Mouse (Mus musculus) hindbrain, embryonic 11.5 days (tissue): ENCODE data around the gene Fbxl5. TPM values are rescaled to one million over a fixed set of nuclear protein-coding genes. Genes with fewer than 3 reads are reported as not detected.

Source experiments
- ATAC-seq: fragments of 200-750 bp; cut with Nextera tagmentation; 2 replicates; pipeline ENCODE4 v1.8.0; 2017; ENCODE audit warnings: mild to moderate bottlenecking, moderate TSS enrichment, moderate library complexity; ENCODE audit not compliant: low FRiP score
- DNase-seq: peaks from one replicate; pipeline ENCODE4 v3.0.0-alpha.2; 2015; ENCODE audit warnings: low spot score
- H3K27ac ChIP-seq: fragments of 300-500 bp; sonication (generic); 2 replicates; pipeline ENCODE4 v1.5.1; 2014; ENCODE audit warnings: mild to moderate bottlenecking, low read depth, low read length
- H3K27me3 ChIP-seq: fragments of 300-500 bp; sonication (generic); 2 replicates; pipeline ENCODE4 v1.6.1; 2014; ENCODE audit warnings: mild to moderate bottlenecking, low read length, moderate library complexity, mixed read lengths; ENCODE audit not compliant: control insufficient read depth, insufficient read depth
- H3K36me3 ChIP-seq: fragments of 300-500 bp; sonication (generic); 2 replicates; pipeline ENCODE4 v1.6.1; 2014; ENCODE audit warnings: mild to moderate bottlenecking, low read length, moderate library complexity, mixed read lengths; ENCODE audit not compliant: control insufficient read depth, insufficient read depth
- H3K4me1 ChIP-seq: fragments of 300-500 bp; sonication (generic); replicated peaks from 2 replicates; pipeline ENCODE4 v1.6.1; 2014; ENCODE audit warnings: low read length, mixed read lengths; ENCODE audit not compliant: control insufficient read depth, insufficient read depth
- H3K4me2 ChIP-seq: fragments of 300-500 bp; sonication (generic); replicated peaks from 2 replicates; pipeline ENCODE4 v1.6.1; 2014; ENCODE audit warnings: mild to moderate bottlenecking, low read depth, low read length
- H3K4me3 ChIP-seq: fragments of 300-500 bp; sonication (generic); 2 replicates; pipeline ENCODE4 v1.5.1; 2014; ENCODE audit warnings: low read depth, low read length
- H3K9ac ChIP-seq: fragments of 300-500 bp; sonication (generic); 2 replicates; pipeline ENCODE4 v1.6.1; 2014; ENCODE audit warnings: low read depth, low read length
- H3K9me3 ChIP-seq: fragments of 300-500 bp; sonication (generic); 2 replicates; pipeline ENCODE4 v1.6.1; 2016; ENCODE audit warnings: low read length; ENCODE audit not compliant: control insufficient read depth
- WGBS: fragments of 180-500 bp; shearing (Covaris S2); extraction: QIAGEN DNeasy Blood & Tissue Kit; methylation state at CpG from one replicate; pipeline ENCODE4 v1.1.7; 2014; 5-methylcytosine and 5-hydroxymethylcytosine counted together
- polyA plus RNA-seq: library from polyadenylated mRNA; unstranded; fragments of >200 nt; fragmentation: Nextera tagmentation; extraction: Ambion mirVana; gene quantifications from 2 replicates; pipeline ENCODE4 v1.2.1, GENCODE M21; 2014

Fbxl5 gene
- polyA plus RNA-seq, 1 experiment from 2014 or later, result 66.3 TPM

DNA sequence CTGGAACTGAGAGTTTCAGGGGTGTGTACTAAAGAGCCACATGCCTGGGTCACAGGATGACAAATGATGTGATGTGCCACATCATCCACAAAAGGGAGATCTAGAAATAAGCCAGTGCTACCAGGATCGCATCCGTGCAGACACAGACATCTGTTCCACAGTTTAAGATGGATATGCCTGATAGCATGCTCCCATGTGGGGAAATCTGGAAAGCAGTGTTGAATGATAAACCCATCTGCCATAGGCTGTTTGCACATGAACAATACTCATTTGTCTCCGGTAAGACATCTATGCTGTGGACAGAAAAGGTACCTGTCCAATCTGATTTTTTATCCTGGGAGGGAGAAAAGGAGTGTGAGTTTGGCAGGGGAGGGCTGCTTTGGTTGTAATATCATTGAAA is 124.3 kb downstream of the Fbxl5 start:
- Histone ChIP-seq H3K4me1 (no peaks in the 10 kb centered on the region), H3K27ac (no peak overlapping the region), H3K4me3 (no peak overlapping the region), H3K9ac (no peak overlapping the region), H3K9me3 (no peaks in the 10 kb centered on the region), H3K36me3 (no peaks in the 10 kb centered on the region), H3K4me2 (no peak overlapping the region), H3K27me3 (no peaks in the 10 kb centered on the region)
- 91% methylated on average over 3 of the region's 3 CpGs for WGBS
- ATAC-seq, result no peak
- DNase-seq, result no peak

Other genes starting within 250 kb of the Fbxl5 start
- 7.4 and 9.4 TPM in 2 replicates for gene Cc2d2a, start 159.3 kb downstream of the Fbxl5 start, polyA plus RNA-seq
- gene Bst1, start 2.8 kb downstream of the Fbxl5 start, polyA plus RNA-seq, result not detected in 2 replicates
- gene Cd38, start 46.9 kb upstream of the Fbxl5 start, polyA plus RNA-seq, result 8.0 and 8.9 TPM in 2 replicates
- gene Gm7879, start 91.5 kb upstream of the Fbxl5 start, polyA plus RNA-seq, result 0.71 and 0.80 TPM in 2 replicates
- gene Fgfbp1, start 160.1 kb upstream of the Fbxl5 start, polyA plus RNA-seq, result 1.8 and 3.4 TPM in 2 replicates